Mouse (Mus musculus): ENCODE measurements around the gene Gm49450.
A peak's percentile ranks its signal among the peaks of the same experiment; 100 is the strongest.

Gm49450 gene

GRCm38 (mm10) chr15:98953401-98954356, at the start of gene Gm49450, which contains the start of gene Tuba1a:
Gene Gm49450, minus strand, starts transcription at chr15:98953551.
Gene Tuba1a, minus strand, starts transcription at chr15:98953703.
- DNase-seq (ENCODE audit: extremely low spot score, low read depth, low spot score), result peak; percentile 94

- DNase-seq (ENCODE audit: extremely low spot score, low read depth, low spot score), result no peak
Observed at GRCm38 (mm10) chr15:99001451-99001931, 48.1 kb upstream of the Gm49450 start.

GRCm38 (mm10) chr15:99000535-99001283, 47.4 kb upstream of the Gm49450 start:
- DNase-seq (ENCODE audit: extremely low spot score, low read depth, low spot score), result peak; percentile 57

- DNase-seq (ENCODE audit: extremely low spot score, low read depth, low spot score), result no peak
Observed at GRCm38 (mm10) chr15:98998775-98999157, 45.4 kb upstream of the Gm49450 start.

DNA sequence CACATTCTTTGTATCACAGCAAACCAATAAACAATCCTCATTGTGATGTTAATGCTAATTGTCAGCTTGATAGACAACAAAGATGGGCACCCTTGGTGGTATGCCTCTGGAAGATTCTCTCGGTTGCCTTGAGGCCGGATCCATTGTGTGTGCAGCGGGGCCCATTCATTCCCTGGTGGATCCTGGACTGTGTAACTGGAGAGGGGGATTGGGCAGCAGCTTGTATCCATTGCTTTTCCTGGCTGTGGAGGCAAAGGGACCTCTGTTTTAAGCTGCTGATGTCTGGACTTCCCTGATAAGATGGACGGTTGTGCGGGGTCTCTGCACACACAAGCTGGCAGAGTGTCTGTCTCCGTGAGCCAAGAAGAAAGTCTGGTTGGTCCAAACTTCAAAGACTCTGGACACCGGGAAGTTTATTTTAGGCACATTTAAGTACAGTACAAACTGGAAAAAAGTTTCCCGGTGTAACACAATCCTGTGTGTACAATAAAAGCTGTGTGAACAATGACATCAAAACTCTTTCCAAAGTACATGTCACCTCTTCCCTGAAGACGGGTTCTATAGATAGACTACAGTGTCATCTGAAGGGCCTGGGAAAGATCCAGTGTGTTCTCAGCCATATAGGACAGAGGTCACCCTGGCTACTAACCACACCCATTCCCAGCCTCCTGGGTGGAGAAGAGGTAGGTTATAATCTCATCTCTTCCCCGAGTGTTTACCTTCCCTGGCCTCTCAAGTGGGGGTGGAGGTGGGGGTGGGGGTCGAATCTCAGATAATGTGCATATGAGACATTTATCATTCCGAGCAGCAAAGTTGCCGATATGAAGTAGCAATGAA, 44.8 kb upstream of the Gm49450 start:
- no peak for DNase-seq (ENCODE audit: extremely low spot score, low read depth, low spot score)

GRCm38 (mm10) chr15:98996840-98997239, 43.5 kb upstream of the Gm49450 start:
- no peak for DNase-seq (ENCODE audit: extremely low spot score, low read depth, low spot score)

DNA sequence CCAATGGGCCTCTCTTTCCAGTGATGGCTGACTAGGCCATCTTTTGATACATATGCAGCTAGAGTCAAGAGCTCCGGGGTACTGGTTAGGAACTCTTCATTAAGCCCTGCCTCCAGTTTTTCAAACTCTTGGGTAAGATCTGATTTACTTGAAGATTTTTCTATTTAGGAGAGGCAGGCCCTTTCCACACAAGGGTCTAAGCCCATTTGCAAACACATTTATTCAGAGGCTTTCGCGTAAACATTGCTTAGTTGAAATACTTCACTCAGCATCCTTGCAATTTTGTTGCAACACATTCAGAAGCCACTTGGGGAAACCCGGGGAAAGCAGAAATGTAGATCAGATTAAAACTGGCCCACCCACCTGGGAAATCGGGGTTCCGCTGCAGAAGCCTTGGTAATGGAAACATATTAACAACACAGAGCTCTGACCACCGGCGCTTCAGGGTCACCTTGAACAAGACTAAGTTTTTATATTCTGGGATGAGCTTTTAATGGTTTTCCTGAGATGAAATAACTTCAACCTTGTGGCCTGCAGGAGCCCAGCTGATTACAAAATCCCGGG, 41.7 kb upstream of the Gm49450 start:
- DNase-seq (ENCODE audit: extremely low spot score, low read depth, low spot score), result no peak

DNA sequence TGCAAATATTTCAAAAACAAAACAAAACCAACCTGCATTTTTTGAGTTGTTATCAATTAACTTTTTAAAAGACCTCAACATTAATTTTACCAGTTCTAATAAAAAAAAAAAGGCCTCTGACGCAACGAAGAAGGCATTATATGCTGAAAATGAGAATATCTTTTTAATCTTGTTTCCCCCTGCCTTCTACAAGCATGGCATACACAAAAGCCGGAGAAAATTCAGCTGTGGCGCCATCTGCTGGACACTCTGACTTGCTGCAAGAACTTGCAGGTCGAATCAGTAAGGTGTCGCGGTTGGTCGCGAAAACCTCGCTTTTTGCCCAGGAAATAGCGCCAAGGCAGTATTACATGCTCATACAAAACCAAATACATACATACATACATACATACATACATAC, 40.5 kb upstream of the Gm49450 start:
- peak; percentile 90 for DNase-seq (ENCODE audit: extremely low spot score, low read depth, low spot score)

GRCm38 (mm10) chr15:98993093-98993793, 39.9 kb upstream of the Gm49450 start:
- DNase-seq (ENCODE audit: extremely low spot score, low read depth, low spot score), result peak; percentile 88

DNA sequence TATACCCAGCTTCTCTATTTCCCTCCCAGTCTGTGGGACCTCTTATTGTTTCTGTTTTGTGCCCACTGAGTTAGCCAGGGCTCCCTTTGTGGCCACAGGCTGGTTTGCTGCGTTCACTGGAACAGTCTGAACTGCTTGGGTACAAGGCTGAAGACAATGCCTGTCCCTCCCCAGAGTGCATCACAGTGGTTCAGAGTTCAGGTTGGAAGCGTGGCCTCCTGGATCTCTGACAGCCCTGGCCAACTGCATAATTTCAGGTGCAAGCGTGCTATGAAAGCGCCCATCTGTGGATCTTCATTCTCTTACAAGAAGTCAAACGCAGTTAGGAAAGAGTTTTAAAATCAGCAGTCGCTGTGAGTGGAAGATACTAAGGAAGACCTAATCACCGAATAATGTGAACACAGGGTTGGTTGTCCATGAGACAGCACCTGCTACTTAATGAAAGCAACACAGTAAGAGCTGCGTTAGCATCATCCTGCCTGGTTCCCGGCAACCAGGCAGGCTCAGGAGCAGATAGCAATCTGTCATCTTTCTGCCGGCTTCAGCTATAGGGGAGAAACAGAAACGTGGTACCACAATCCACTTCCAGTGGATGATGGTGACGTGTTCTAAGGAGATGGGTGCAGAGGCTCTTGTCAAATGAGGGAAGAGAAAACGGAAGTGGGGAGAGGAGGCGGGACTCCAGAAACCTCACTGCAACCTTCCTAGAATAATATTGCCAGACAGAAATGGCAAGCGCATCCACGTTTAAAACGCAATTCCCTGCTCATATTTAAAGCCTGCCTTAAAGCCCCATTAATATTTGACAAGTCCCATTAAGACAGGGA, 38.9 kb upstream of the Gm49450 start:
- DNase-seq (ENCODE audit: extremely low spot score, low read depth, low spot score), result no peak

DNA sequence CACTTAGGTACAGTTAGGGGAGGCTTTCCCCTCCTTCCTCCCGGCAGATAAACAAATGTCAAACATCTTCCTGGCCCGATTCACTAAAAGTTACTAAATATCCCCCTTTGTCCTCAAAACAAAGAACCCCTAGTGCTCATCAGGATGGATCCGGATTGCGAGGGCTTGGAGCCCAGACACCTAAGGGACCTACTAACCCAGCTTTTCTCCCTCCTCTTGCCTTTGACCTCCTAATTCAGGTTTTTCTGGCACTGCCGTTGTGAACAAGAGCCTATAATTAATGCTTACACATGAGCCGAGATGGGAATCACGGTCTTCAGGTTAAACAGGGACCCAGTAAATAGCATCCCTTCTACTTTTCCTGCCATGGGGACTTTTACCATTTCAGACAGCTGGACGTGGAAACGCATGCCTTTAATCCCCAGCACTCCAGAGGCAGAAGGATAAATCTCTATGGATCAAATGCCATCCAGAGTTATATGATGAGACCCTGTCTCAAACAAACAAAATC, 38.2 kb upstream of the Gm49450 start:
- DNase-seq (ENCODE audit: extremely low spot score, low read depth, low spot score), result no peak

DNA sequence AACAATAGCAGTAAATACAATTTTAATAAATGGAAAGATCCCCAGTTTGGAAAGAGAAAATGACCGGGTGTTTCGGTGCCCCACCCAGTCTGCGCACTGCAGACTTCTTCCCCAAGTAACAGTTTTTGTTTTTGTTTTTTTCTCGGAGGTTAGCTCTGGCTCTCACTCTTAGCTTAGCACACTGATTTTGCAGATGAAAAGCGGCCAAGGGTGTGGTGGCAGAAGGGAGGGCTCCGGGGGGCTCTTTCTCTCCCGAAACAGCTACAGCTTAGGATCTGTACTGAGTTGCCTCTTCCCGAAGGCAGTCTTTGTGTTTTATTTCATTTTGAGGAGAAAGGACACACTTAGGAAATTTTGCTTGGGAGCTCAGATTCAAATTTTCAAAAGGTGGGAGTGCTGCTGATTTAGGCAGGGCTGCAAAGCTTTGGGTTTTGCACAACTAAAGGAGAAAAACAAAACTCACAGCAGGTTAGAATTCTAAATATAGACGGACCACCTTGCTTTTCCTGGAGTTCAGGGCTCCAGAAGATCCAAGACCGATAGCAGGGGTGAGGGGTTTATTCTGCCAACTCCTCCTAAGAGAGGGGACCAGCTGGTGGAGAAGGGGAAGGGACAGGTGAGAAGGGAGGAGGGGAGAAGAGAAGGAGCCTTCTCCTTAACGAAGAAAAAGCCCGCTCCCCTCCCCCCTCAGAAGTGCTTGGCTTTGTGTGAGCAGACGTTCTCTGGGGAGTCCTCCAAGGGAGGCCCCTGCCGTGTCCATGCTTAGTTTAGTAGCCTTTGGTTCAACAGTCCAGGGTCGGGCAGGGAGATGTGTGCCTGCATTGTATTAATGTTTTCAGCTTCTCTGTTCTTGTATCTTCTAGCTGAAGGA, 37.6 kb upstream of the Gm49450 start:
- DNase-seq (ENCODE audit: extremely low spot score, low read depth, low spot score), result no peak

DNA sequence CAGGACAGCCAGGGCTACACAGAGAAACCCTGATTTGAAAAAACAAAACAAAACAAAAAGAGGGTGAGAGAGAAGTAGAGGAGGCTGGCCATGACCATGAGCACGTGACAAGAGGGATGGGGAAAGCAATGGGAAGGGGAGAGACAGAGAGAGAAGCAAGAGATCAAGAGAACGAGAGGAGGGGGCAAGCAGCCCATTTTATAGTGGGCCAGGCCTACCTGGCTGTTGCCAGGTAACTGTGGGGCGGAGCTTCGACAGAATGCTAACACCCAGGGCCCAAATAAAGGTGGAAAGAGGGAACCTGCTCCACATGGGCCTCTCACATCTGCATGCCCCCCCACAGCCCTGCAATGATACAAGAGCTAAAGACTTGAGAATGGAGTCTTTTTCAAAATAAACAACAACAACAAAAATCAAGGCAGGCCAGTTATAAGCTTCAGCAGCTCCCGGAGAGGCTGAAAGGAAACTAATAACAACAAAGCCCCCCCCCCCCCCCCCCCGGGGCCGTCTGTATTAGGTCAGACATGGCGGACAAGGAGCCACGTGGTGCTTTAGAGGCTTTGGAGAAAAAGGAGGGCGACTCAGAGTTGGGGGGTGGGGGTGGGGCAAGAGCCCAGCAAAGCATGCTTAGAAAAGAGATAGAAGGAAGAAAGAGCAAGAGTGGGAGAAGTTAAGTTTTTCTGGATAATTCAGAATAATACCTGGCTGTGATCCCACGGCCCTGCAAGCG, 36.5 kb upstream of the Gm49450 start:
- no peak for DNase-seq (ENCODE audit: extremely low spot score, low read depth, low spot score)

DNA sequence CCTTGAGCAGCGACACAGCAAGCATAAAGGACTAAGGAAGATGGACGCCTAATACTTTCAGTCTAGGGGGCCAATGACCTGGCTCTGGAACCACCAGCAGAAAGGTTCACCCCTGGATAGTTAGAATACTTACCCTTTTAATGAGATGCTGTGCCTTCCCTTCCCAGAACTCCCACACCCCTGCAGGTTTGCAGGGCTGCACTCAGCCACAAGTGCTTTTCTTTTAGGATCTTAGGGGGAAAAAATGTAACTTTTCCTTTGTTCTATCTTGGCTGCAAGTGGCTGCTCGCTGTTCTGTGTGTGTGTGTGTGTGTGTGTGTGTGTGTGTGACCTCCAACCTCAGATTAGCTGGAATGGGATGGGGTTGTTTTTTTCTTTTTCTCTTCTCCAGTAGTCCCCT, 35.4 kb upstream of the Gm49450 start:
- DNase-seq (ENCODE audit: extremely low spot score, low read depth, low spot score), result no peak

GRCm38 (mm10) chr15:98987661-98988181, 34.4 kb upstream of the Gm49450 start:
- no peak for DNase-seq (ENCODE audit: extremely low spot score, low read depth, low spot score)

- DNase-seq (ENCODE audit: extremely low spot score, low read depth, low spot score), result no peak
Observed at GRCm38 (mm10) chr15:98987077-98987630, 33.8 kb upstream of the Gm49450 start.

All from hindlimb bud, embryonic 11.5 days (tissue).